Mouse (Mus musculus): ENCODE results near the gene Map1s. TPM values are rescaled to one million over a fixed set of nuclear protein-coding genes. Genes with fewer than 3 reads are reported as not detected.

Gene Map1s
- total and polyA plus RNA-seq, 3 experiments = 30.7 to 100 (median 35.6) TPM

- DNase-seq = no peak
Measured at GRCm38 (mm10) chr8:70898661-70899198, 7.0 kb upstream of the Map1s start.

- no peak for DNase-seq
Measured at GRCm38 (mm10) chr8:70899226-70899625, 6.5 kb upstream of the Map1s start.

- DNase-seq = peak; percentile 55
Measured at GRCm38 (mm10) chr8:70900872-70901387, 4.8 kb upstream of the Map1s start.

- DNase-seq = no peak
Measured at GRCm38 (mm10) chr8:70902211-70902610, 3.5 kb upstream of the Map1s start.

- DNase-seq = no peak
Measured at GRCm38 (mm10) chr8:70903112-70903511, 2.6 kb upstream of the Map1s start.

GRCm38 (mm10) chr8:70903582-70903981 lies 2.1 kb upstream of the Map1s start:
- no peak for DNase-seq

- peak; percentile 48 for DNase-seq
Measured at GRCm38 (mm10) chr8:70904532-70904931, 1.2 kb upstream of the Map1s start.

GRCm38 (mm10) chr8:70905463-70905830 lies 285 bp upstream of the Map1s start:
- no peak for DNase-seq

GRCm38 (mm10) chr8:70907518-70907917 lies 1.8 kb downstream of the Map1s start:
- no peak for DNase-seq

GRCm38 (mm10) chr8:70911596-70911995 lies 5.9 kb downstream of the Map1s start:
- DNase-seq = no peak

- DNase-seq = no peak
Measured at GRCm38 (mm10) chr8:70912955-70913354, 7.2 kb downstream of the Map1s start.

GRCm38 (mm10) chr8:70913523-70913922 lies 7.8 kb downstream of the Map1s start:
- DNase-seq = no peak

GRCm38 (mm10) chr8:70914704-70915103 lies 9.0 kb downstream of the Map1s start:
- DNase-seq = no peak

GRCm38 (mm10) chr8:70920049-70920922 lies 14.6 kb downstream of the Map1s start:
- no peak for DNase-seq

GRCm38 (mm10) chr8:70924151-70924550 lies 18.4 kb downstream of the Map1s start:
- no peak for DNase-seq

GRCm38 (mm10) chr8:70925754-70926153 lies 20.0 kb downstream of the Map1s start:
- DNase-seq = no peak

- no peak for DNase-seq
Measured at GRCm38 (mm10) chr8:70926396-70926795, 20.7 kb downstream of the Map1s start.

- DNase-seq = no peak
Measured at GRCm38 (mm10) chr8:70928096-70928495, 22.4 kb downstream of the Map1s start.

GRCm38 (mm10) chr8:70928778-70929322 lies 23.1 kb downstream of the Map1s start:
- no peak for DNase-seq

- DNase-seq = no peak
Measured at GRCm38 (mm10) chr8:70931731-70932130, 26.0 kb downstream of the Map1s start.

- DNase-seq = no peak
Measured at GRCm38 (mm10) chr8:70933036-70933435, 27.3 kb downstream of the Map1s start.

- no peak for DNase-seq
Measured at GRCm38 (mm10) chr8:70934786-70935185, 29.1 kb downstream of the Map1s start.

GRCm38 (mm10) chr8:70937200-70937599 lies 31.5 kb downstream of the Map1s start:
- no peak for DNase-seq
